Mouse (Mus musculus): ENCODE measurements at regions not wholly inside any gene's neighbourhood (a gene's known extent, or its start where the extent isn't known, plus 50 kb on each side); places are given as distances from the start of the nearest gene placed in this dataset.

DNA sequence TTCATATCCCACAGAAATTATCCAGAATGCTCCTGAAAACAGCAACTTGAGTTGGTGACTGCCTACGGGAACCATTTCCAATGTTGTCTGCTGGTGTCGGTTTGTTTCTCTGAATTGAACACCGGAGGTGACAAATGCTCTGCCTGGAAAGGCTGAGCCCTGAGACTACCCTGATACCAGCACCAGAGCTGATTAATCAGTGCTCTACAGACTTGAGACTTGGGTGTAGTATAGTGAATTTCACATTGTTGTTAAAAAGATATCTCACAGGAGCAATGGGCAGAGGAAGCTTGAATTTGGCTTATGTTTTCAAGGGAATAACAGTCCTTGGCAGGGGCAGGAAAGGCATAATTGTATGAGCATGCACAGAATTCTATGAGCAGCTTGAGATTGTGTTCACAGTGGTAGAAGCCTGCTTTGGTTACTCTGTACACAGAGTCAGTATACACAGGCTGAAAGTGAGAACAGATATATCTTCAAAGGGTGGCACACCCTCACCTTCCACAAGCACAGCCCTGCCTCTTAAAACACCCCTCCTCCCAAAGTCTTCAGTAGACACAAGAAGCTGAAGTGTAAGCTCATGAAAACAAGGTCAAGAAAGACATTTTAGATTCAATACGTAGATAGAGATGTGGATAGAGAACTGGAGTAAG, 447.1 kb downstream of the Meis1 start:
- DNase-seq, result no peak

DNA sequence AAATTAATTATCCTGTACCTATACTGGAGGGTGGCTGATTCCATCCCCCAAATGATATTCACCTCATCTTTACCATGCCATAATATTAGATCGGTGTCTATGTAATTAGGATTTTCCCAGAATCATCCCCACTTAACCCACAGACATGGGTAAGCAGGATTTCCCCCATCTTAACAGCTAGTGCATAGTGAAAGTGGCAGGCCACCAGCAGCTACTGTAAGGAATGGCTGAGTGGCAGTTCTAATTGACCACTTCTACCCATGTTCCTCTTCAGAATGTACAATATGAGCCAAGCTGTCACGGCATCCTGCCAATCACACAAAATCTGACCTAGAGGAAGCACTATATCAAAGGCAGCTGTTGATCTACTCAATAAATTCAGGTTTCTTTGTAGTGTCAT, 455.8 kb downstream of the Meis1 start:
- DNase-seq, result no peak

GRCm38 (mm10) chr11:18558665-18559064, 460.1 kb downstream of the Meis1 start:
- no peak for DNase-seq

DNA sequence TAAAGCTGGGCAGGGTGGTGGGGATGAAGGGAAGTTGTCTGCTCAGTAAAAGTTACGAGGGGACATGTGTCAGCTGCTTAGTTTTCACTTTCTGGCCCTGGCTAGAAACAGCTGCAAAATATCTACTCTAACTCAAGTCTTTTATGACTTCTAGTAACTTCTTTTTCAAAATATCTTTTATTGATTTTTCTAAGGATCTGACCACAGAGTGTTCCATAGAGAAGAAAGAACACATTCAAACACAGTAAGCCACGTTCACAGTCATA, 483.3 kb downstream of the Meis1 start:
- no peak for DNase-seq

DNA sequence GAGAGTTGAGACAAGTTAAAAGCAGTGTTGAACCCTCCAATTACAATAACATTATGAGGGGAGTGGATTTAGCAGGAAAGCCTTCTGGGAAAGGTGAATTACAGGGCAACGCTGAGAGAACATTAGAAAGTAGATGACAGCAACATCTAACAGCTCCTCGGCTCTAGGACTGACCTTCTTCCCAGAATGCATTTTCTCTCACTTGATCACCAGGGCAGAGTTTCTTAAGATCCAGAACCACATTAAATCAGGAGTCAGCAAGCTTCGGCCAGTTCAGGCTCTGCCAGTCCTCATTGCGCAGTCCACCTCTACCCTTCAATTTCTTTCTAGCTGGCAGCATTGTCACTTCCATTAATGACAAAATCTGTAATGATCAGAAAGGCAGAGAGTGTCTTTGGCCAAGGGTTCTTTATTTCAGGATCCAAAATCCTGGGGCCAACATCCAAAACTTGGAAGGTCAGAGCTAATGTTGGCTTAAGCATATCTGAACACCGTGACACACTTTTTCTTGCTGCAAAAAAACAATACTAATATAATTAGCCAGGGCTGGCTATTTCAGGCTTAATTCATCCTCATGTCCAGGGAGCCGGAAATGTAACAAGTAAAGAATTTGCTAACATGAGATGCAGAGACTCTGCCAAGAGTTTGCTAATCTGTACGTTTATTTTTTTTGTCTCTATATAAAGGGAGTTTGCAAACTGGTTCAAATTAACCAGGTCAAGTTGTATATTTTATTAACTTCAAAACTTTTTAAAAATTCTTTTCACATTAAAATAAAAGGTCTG, 483.8 kb downstream of the Meis1 start:
- no peak for DNase-seq

DNA sequence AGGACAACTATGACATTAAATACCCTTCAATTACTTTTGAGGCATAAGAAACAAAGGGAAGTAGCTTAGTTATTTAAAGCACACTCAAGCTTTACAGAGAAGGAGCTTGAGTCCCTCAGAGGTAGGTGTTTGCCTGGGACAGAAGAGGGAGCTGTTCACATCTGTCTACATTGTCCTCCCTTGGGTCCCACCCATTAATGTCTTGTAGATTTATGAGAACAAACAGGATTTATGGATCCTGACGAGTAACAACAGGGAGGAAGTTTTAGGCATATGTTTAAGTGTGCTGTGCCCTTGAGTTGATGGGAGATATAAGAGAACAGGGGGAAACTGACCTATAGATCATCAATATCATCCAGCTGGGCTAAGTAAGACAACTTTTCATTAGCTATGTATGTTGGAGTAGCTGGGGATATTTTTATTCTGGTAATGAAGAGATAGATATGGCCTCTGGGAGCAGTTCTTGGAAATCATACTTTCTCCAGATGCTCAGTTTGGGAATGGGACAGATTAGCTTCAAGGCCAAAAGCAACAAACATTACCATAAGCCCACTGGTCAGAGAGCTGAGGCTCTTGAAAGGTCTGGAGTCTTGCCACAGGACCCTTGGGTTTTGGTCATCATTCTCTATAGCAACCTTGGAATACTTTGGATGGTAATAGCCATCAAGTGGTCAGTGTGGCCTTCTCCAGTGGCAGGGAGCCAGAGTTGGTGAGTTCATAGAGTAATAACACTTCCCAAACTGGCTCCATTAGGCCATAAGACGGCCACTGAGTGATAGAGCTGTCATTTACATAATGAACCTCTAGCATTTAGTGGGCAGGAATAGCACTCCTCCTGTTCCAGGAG, 487.3 kb downstream of the Meis1 start:
- no peak for DNase-seq

DNA sequence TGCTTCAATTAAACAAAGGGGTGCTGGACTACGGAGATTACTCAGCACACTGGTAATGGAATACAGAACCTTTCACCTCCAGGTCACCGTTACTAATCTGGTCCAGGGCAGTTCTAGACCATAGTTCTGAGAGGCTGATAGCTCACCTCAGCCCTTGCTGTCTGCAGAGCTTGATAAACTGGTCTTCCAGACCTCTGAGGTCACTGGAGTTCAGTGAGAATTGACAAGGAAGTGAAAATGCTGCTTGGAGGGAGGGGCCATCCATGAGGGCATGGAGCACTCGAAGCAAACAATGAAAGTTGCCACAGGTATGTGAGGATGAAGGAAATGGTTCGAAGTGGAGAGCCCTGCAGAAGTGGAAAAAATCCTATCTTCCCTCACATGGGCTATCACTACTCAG, 490.2 kb downstream of the Meis1 start:
- no peak for DNase-seq

DNA sequence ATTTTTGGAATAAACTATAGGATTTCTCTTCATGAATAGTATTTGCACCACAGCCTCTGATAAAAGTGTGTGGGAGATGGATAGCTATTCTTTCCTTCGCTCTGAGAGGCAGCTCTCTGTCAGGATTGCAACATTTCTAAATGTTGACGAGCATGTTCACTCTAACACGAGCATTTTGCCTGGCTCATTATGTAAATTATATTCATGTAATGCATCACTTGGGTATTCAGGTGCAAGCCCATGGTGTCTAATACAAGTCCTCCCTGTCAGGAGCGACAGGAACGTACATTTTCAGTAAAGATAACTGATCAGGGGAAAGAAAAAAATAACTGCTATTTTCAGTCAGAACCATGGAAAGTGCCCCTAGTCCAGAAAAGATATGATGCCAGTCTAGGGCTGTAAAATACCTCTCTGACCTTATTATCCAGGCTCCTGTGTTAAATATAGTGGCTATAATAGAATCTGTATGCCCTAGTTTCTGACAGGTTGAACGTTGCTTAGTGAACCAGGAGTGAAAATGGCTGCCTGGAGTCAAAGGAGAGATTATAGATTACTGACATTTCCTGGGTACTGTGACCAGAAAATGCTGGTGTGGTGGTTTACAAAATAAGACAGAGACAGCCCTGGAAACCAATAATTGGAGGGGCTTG, 523.6 kb downstream of the Meis1 start:
- no peak for DNase-seq

DNA sequence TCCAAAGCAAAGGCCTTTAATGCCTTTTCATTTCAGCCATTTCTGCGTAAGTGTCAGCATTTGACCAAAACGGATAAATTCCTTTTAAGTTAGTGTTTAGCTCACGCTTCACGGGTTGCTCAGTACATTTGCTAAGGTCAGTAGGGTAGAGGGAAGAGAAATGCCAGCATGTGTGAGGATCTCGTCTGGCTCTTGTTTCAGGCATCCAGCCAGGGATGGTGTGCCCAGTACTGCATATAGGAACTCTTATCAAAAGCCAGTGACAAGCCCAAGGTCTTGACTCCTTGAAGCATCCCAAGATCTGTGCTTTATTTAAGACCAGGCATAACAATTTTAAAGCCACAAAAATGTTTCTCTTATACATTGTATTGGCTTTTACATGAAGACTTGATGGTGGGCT, 524.8 kb downstream of the Meis1 start:
- DNase-seq, result no peak

DNA sequence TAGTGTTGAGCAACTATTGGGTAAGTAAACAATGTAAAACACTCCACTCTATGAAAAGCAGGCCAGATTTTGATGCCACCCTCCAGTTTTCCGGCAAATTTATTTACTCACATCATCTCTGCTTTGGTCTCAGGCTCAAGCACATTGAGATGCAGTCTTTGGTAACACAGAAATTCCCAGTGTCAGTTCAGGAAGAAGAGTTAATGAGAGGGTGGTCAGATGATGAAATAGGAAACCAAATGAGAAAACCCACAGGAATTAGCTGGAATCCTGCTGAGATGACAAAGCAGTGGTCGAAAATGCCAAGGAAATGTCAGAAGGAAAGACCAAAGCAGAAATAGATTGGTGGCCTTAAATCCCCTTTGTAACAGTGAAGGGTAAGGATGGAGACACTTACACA, 525.7 kb downstream of the Meis1 start:
- DNase-seq, result no peak

DNA sequence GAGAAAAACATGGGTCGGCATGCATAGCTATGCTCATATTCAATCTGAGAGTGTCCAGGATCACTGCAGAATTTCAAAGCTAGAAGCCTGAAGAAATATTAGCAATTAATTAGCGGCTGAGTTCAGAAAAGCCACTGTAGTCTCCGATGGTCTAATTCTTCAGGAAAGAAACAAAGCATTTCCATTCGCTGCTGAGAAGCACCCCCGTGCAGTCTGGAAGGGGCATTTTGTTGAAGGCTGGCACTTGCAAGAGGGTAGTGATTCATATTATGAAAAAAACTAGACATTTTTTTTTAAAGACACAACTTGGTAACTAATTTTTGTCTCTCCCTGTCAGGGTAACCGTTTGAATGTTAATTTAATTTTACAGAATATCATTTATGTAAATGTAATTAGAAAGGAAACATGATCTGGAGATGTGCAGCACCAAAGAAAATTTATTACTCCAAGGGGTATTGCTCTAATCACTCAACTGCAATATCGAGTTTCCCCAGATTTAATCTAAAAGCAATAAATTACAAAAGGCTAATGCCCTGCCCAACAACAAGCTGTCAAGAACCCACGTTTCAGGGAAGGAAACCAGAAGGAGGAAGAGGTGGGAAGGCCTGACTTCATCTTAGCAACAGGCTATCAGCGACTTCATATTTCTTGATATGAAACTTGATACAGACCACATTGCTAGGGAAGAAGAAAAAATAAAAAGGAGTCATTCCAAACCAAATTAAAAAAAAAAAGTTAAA, 529.1 kb downstream of the Meis1 start:
- DNase-seq, result no peak

DNA sequence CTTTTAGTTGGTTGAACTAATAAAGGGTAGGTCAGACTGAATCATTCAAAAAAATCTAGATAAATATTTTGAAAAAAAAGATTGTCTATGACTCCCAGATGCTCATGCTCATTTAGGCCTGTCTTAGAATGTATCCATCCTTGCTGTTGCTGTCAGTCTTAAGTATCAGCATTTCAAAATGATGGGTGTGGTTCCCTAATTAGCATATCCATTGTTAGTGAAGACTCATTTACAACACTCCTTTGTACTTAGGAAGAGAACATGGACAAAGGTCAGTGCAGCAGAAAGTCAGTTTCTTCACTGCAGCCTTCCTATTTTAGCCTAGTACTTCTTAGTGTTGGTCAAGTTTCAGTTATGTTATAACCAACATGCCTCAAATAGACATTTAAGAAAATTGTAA, 525.2 kb upstream of the Etaa1 start:
- DNase-seq, result no peak

GRCm38 (mm10) chr11:18451271-18451670, 497.6 kb upstream of the Etaa1 start:
- DNase-seq, result no peak

DNA sequence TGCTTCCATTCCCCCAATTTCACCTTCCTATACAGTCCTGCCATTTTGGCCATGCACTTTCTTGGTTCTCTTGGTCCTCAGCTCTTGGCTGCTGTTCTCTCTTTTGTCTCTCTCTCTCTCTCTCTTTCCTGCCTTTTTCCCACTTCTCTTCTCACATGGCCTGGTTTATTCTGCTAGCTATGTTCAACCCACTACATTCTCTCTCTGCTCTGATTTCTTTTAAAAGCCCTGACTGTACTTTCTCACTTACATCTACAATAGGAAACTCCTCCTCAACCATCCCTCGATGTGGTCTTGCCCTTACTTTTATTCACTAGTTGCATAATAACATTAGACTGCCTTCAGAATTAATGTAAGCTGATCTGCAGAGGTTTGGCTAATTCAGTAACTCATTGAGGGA, 495.2 kb upstream of the Etaa1 start:
- peak; percentile 0 for DNase-seq

GRCm38 (mm10) chr11:18444600-18444999, 490.9 kb upstream of the Etaa1 start:
- DNase-seq, result no peak

DNA sequence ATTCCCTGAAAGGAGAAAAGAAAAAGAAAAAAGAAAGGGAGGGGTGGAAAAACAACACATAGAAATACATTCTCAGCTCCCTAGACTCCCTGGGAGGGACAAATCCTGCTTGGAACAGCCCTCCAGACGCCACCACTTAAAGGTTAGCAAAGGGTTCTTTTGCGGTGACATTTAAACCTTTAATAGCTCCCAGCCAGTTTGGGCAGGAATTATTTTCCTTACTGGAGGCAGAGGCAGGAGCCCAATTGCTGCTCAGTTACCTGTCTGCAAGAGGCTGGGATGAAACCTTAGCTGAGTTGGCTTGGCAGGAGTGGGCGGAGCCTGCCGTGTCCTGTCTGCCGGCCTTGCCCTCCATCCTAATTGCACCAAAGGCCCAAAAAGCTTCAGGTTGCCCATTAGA, 490.4 kb upstream of the Etaa1 start:
- DNase-seq, result no peak

- no peak for DNase-seq
These were observed 489.5 kb upstream of the Etaa1 start for GRCm38 (mm10) chr11:18443156-18443555.

GRCm38 (mm10) chr11:18437834-18438611, 484.3 kb upstream of the Etaa1 start:
- DNase-seq, result no peak

DNA sequence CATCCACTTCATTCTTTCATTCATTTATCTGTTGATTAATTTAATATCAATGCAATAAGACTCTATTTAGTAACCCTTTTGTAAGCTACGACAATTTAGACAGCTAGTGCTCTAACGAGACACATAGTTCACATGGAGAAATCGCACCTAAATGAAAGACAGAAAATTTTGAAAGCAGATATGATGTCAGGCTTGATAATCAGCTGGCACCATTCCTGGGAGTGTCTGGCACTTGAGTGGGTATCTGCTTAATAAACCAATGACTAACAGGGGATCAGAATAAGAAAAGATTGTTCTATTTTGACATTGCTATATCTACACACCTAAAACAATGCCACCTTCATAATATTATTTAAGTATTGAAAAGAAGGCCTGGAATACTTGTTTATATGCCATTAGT, 467.4 kb upstream of the Etaa1 start:
- no peak for DNase-seq

- DNase-seq, result peak; percentile 5
These were observed 460.1 kb upstream of the Etaa1 start for GRCm38 (mm10) chr11:18413769-18414168.

DNA sequence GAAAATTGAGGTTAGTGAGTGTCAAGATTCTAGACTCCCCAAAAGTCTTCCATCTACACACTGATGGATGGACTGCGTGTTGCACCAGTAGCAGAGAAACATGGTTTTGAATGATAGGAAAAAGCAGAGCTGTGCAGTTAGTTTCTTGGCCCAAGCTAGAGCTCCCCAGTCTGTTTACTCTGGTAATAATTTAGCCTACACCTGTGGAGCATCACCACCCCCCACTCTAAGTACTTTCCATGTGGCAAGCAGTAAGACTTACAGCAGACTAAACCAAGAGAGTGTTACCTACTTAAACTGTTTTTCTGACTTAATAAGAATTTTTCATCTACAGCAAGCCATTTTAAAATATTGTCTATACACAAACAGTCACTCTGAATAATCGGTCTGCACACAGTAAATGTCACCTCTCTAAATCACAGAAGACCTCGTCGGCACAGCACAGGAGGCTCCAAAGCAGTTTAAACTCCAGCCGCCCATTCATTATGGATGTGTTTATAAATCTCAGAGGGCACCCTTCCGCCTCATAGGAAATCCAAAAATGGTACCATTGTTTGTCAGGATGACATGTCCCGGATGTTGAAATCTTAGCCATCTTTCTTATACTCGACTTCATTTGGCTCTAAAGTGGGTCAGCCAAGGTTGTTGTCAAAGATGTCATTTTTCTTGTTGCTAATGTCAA, 454.5 kb upstream of the Etaa1 start:
- DNase-seq, result no peak

All from right cerebral cortex, adult 18-20 months (tissue).